Mouse (Mus musculus): ENCODE measurements around the gene Nrxn2. TPM values are rescaled to one million over a fixed set of nuclear protein-coding genes. Genes with fewer than 3 reads are reported as not detected.

Nrxn2 gene
- polyA plus RNA-seq, 1 experiment = 0.09 TPM

- H3ac ChIP-seq (ENCODE audit: control insufficient read depth, insufficient read length, low read depth) = no peak overlapping the region
- peaks cover 84% of the 10 kb centered on the region for H3K27me3 ChIP-seq (ENCODE audit: control insufficient read depth, insufficient read depth, insufficient read length)
These were observed 80.0 kb downstream of the Nrxn2 start for GRCm38 (mm10) chr19:6498350-6499131.

DNA sequence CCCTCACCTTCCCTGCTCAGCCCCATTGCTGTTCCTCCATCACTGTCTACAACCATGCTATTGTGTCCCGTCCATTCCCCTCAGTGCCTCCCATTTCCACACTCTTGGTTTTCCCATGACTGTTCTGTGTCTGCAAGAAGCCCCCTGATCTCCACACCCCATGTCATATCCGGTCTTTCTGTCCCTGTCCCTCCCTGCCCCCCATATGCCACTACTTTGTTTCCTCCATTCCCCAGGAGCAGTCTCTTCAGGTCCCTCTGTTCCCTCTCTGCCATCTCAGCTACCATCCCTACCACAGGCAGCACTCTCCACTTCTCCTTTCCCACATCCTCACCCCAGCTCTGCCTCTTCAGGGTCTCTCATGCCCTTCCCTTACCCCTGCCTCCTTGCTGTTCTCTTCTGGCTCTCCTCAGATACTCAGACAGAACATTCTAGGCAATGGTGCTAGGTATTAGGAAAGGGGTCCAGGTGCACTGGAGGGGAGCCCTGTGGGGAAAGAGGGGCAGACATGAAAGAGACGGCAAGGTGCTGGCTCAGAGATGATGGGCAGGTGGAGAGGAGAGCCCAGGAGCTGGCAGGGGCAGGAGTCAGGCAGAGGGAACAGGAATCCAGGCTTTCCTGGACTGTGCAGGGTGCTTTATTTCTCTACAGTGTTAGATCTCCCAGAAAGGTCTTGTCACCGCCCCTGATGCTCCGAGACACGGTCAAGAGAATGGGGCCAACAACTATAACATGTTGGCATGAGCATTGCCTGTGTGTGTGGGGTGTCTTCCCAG is 81.5 kb downstream of the Nrxn2 start:
- Histone ChIP-seq H3K36me3 (ENCODE audit: control insufficient read depth, insufficient read depth) (no peaks in the 10 kb centered on the region), H3ac (ENCODE audit: control insufficient read depth, insufficient read length, low read depth) (no peak overlapping the region), H3K79me3 (ENCODE audit: low read depth) (no peaks in the 10 kb centered on the region), H3K27me3 (ENCODE audit: control insufficient read depth, insufficient read depth, insufficient read length) (peaks cover 72% of the 10 kb centered on the region), H3K4me3 (ENCODE audit: insufficient read depth, poor library complexity, severe bottlenecking) (no peak overlapping the region), H3K79me2 (ENCODE audit: control insufficient read depth, insufficient read depth) (no peaks in the 10 kb centered on the region)
- no peak for TF ChIP-seq FOSL1 (IDR thresholded peaks at IDR 0.05; ENCODE audit: insufficient read depth, low read length, poor library complexity, severe bottlenecking)
- TF ChIP-seq MYOG (IDR thresholded peaks at IDR 0.05; ENCODE audit: control insufficient read depth, extremely low read depth, insufficient read length) = no peak
- TF ChIP-seq MYOD1 (IDR thresholded peaks at IDR 0.05; ENCODE audit: control insufficient read depth, insufficient read length, low read depth) = no peak
- TF ChIP-seq USF1 (IDR thresholded peaks at IDR 0.05; ENCODE audit: low read depth) = no peak
- no peak for TF ChIP-seq MAX (IDR thresholded peaks at IDR 0.05)
- no peak for TF ChIP-seq CTCF (IDR thresholded peaks at IDR 0.05; ENCODE audit: control insufficient read depth, insufficient read depth, insufficient read length)
- TF ChIP-seq CEBPB (IDR thresholded peaks at IDR 0.05; ENCODE audit: low read depth) = no peak

More at GRCm38 (mm10) chr19:6498350-6499131, 80.0 kb downstream of the Nrxn2 start:
- TF ChIP-seq MYOG (IDR thresholded peaks at IDR 0.05; ENCODE audit: control insufficient read depth, extremely low read depth, insufficient read length) = no peak
- TF ChIP-seq MAX (IDR thresholded peaks at IDR 0.05) = no peak
- TF ChIP-seq MYOD1 (IDR thresholded peaks at IDR 0.05; ENCODE audit: control insufficient read depth, insufficient read length, low read depth) = no peak
- TF ChIP-seq CTCF (IDR thresholded peaks at IDR 0.05; ENCODE audit: control insufficient read depth, insufficient read depth, insufficient read length) = no peak
- no peak for TF ChIP-seq CEBPB (IDR thresholded peaks at IDR 0.05; ENCODE audit: low read depth)
- Histone ChIP-seq H3K36me3 (ENCODE audit: control insufficient read depth, insufficient read depth) (no peaks in the 10 kb centered on the region), H3K4me3 (ENCODE audit: insufficient read depth, poor library complexity, severe bottlenecking) (no peak overlapping the region), H3K79me2 (ENCODE audit: control insufficient read depth, insufficient read depth) (no peaks in the 10 kb centered on the region), H3K79me3 (ENCODE audit: low read depth) (no peaks in the 10 kb centered on the region)

DNA sequence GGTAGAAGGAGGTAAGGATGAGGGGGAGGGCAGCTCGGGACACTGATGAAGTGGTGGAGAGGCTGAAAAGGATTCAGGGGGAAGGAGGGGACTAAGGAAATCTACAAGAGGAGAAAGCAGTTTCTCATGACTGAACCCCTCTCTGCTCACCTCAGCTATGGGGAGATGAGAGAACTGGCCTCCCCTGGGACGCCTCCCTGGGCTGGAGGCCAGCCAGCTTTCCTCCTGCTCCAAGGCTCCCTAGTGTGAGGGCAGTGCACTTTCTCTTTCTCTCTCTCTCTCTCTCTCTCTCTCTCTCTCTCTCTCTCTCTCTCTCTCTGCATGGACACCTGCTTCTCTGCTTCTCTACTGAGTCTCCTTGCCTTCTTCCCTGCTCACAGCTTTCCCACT is 82.1 kb downstream of the Nrxn2 start:
- H3ac ChIP-seq (ENCODE audit: control insufficient read depth, insufficient read length, low read depth) = no peak overlapping the region

GRCm38 (mm10) chr19:6502035-6502541 is 83.6 kb downstream of the Nrxn2 start:
- H3K27me3 ChIP-seq (ENCODE audit: control insufficient read depth, insufficient read depth, insufficient read length) = peaks cover 64% of the 10 kb centered on the region

More for the DNA sequence above, 82.1 kb downstream of the Nrxn2 start:
- H3K36me3 ChIP-seq (ENCODE audit: control insufficient read depth, insufficient read depth) = no peaks in the 10 kb centered on the region
- H3K79me3 ChIP-seq (ENCODE audit: low read depth) = no peaks in the 10 kb centered on the region
- TF ChIP-seq CTCF (IDR thresholded peaks at IDR 0.05; ENCODE audit: control insufficient read depth, insufficient read depth, insufficient read length) = no peak
- no peak for TF ChIP-seq FOSL1 (IDR thresholded peaks at IDR 0.05; ENCODE audit: insufficient read depth, low read length, poor library complexity, severe bottlenecking)
- TF ChIP-seq MYOD1 (IDR thresholded peaks at IDR 0.05; ENCODE audit: control insufficient read depth, insufficient read length, low read depth) = no peak
- TF ChIP-seq USF1 (IDR thresholded peaks at IDR 0.05; ENCODE audit: low read depth) = no peak
- no peak for TF ChIP-seq MAX (IDR thresholded peaks at IDR 0.05)
- TF ChIP-seq CEBPB (IDR thresholded peaks at IDR 0.05; ENCODE audit: low read depth) = no peak
- TF ChIP-seq MYOG (IDR thresholded peaks at IDR 0.05; ENCODE audit: control insufficient read depth, extremely low read depth, insufficient read length) = no peak
- H3K79me2 ChIP-seq (ENCODE audit: control insufficient read depth, insufficient read depth) = no peaks in the 10 kb centered on the region
- no peak overlapping the region for H3K4me3 ChIP-seq (ENCODE audit: insufficient read depth, poor library complexity, severe bottlenecking)
- H3K27me3 ChIP-seq (ENCODE audit: control insufficient read depth, insufficient read depth, insufficient read length) = peaks cover 68% of the 10 kb centered on the region

DNA sequence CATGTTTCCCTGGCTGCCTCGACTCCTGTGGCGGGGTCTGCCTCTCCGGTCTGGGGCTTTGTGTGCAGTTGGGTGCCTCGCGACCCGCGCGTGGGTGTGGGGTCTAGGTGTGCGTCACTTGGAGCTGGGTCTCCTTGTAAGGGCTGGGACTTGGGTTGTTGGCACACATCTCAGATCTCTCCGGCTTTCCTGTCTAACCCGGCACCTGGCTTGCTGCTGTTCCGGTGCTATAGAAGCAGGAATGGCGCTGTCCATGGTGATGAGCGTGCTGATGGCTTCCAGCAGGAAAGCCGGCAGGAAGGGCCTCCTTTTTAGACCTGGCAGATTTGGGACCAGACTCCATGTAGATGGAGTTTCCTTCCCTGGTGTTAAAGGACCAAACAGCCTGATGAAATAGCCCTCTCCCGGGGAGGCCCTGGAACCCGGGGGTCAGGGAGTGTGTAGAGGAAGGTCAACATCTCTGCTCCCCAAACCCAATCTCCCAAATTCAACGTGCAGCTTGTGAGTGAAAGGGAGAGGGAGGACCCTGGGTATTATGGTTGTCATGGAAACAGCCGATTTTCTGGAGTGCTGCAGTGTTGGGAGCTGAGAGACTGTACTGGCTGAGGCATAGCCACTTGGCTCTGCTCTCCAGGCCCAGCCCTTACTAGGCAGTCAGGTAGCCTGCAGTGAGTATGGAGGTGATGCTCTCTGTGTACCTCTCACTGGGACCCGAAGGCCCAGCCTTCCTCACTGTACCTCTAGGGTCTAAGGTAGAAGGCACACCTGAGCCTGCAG is 84.2 kb downstream of the Nrxn2 start:
- no peak for TF ChIP-seq CEBPB (IDR thresholded peaks at IDR 0.05; ENCODE audit: low read depth)
- TF ChIP-seq FOSL1 (IDR thresholded peaks at IDR 0.05; ENCODE audit: insufficient read depth, low read length, poor library complexity, severe bottlenecking) = no peak
- no peak for TF ChIP-seq MYOD1 (IDR thresholded peaks at IDR 0.05; ENCODE audit: control insufficient read depth, insufficient read length, low read depth)
- TF ChIP-seq MYOG (IDR thresholded peaks at IDR 0.05; ENCODE audit: control insufficient read depth, extremely low read depth, insufficient read length) = no peak
- peak; percentile 38 for TF ChIP-seq MAX (IDR thresholded peaks at IDR 0.05)
- Histone ChIP-seq H3K79me2 (ENCODE audit: control insufficient read depth, insufficient read depth) (no peaks in the 10 kb centered on the region), H3K36me3 (ENCODE audit: control insufficient read depth, insufficient read depth) (no peaks in the 10 kb centered on the region), H3ac (ENCODE audit: control insufficient read depth, insufficient read length, low read depth) (no peak overlapping the region), H3K79me3 (ENCODE audit: low read depth) (no peaks in the 10 kb centered on the region), H3K27me3 (ENCODE audit: control insufficient read depth, insufficient read depth, insufficient read length) (peaks cover 63% of the 10 kb centered on the region), H3K4me3 (ENCODE audit: insufficient read depth, poor library complexity, severe bottlenecking) (no peak overlapping the region)

More at GRCm38 (mm10) chr19:6502035-6502541, 83.6 kb downstream of the Nrxn2 start:
- no peaks in the 10 kb centered on the region for H3K79me2 ChIP-seq (ENCODE audit: control insufficient read depth, insufficient read depth)
- no peaks in the 10 kb centered on the region for H3K79me3 ChIP-seq (ENCODE audit: low read depth)
- H3K4me3 ChIP-seq (ENCODE audit: insufficient read depth, poor library complexity, severe bottlenecking) = no peak overlapping the region
- no peak for TF ChIP-seq CTCF (IDR thresholded peaks at IDR 0.05; ENCODE audit: control insufficient read depth, insufficient read depth, insufficient read length)
- no peak for TF ChIP-seq MYOG (IDR thresholded peaks at IDR 0.05; ENCODE audit: control insufficient read depth, extremely low read depth, insufficient read length)
- no peak for TF ChIP-seq USF1 (IDR thresholded peaks at IDR 0.05; ENCODE audit: low read depth)
- TF ChIP-seq CEBPB (IDR thresholded peaks at IDR 0.05; ENCODE audit: low read depth) = no peak
- TF ChIP-seq FOSL1 (IDR thresholded peaks at IDR 0.05; ENCODE audit: insufficient read depth, low read length, poor library complexity, severe bottlenecking) = no peak
- TF ChIP-seq MAX (IDR thresholded peaks at IDR 0.05) = no peak
- no peak for TF ChIP-seq MYOD1 (IDR thresholded peaks at IDR 0.05; ENCODE audit: control insufficient read depth, insufficient read length, low read depth)
- H3ac ChIP-seq (ENCODE audit: control insufficient read depth, insufficient read length, low read depth) = no peak overlapping the region
- H3K36me3 ChIP-seq (ENCODE audit: control insufficient read depth, insufficient read depth) = no peaks in the 10 kb centered on the region
